Mouse (Mus musculus) thymus, postnatal 0 days (tissue): ENCODE results near the gene Tmem251. TPM values are rescaled to one million over a fixed set of nuclear protein-coding genes. Genes with fewer than 3 reads are reported as not detected.

Experiments used
- DNase-seq: peaks from one replicate; pipeline ENCODE4 v3.0.0-alpha.2; 2015; ENCODE audit warnings: low spot score
- polyA plus RNA-seq: library from polyadenylated mRNA; unstranded; fragments of >200 nt; fragmentation: Nextera tagmentation; extraction: Ambion mirVana; gene quantifications from 2 replicates; pipeline ENCODE4 v1.2.1, GENCODE M21; 2015

Gene Tmem251
- polyA plus RNA-seq, 1 experiment from 2014 or later, result 20.5 TPM

DNA sequence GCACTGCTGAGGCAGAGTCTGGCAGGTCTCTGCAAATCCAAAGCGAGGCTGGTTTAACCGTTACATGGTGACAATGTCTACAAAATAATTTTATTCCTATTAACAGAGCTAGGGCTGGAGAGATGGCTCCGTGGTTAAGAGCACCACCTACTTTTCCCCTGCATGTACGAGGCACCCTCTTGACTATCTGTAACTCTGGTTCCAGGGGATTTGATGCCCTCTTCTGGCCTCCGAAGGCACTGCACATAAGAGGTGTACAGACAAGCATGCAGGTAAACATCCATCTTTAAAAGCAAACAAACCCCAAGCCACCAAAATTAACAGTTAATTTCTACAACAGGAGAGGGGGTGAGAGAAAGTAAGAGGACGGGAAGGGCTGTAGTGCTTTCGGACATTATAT is 12.7 kb downstream of the Tmem251 start:
- peak; percentile 30 for DNase-seq

DNA sequence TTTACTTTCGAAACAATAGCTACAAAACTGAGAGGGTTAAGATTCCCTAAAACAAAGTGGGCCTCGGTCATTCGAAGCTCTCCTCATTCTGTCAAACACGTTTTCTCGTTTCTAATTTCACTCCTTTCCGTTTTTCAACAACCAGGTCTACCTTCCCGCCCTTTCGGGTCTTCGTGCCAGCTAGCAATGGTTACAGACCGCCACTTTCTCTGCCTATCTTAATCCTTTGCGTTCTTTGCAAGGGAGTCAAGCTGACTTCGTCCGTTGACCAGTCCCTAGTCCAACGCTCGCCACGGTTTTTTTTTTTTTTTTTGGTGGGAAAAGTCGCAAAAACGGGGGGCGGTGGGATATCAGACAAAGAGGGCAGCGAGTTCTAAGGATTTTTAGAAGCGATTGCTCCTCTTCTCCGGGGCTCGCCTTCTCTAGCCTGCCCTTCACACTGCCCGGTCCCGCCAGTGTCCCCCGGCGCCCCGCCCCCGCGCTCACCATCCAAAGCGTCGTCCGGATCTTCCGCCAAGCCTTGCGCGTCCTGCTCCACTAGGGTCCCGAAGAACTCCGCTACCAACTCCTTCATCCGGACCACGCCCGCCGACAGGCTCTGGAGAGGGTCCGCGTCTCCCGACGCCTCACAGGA is 13.6 kb downstream of the Tmem251 start:
- DNase-seq, result no peak

GRCm38 (mm10) chr12:102757689-102758402 is 14.3 kb downstream of the Tmem251 start, which contains the start of the genes Gm28051, Gon7 and Ubr7:
TSS of gene Gm28051 (minus strand) at chr12:102757765.
TSS of gene Gon7 (minus strand) at chr12:102757803.
TSS of gene Ubr7 (plus strand) at chr12:102757967.
- peak; percentile 96 for DNase-seq

DNA sequence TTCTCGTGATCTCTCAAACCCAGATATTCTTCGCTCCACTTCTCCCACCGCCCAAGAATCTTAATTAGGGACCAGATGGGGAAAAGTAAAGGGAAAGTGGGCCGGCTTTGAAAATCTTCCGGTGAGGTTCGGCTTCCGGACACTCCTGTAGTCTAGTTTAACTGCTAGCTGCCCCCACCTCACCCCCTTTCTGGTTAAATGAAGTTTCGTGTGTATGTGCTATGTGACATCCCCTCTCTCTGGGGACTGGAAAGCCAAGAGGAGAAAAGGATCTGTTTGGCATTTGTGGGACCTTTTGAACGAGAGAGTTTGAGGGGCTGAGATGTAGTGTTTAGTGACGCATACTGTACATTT is 14.8 kb downstream of the Tmem251 start, which contains the start of gene Gm20604:
TSS of gene Gm20604 (minus strand) at position 270 of the 354 bp plus-strand sequence.
- peak; percentile 32 for DNase-seq

DNA sequence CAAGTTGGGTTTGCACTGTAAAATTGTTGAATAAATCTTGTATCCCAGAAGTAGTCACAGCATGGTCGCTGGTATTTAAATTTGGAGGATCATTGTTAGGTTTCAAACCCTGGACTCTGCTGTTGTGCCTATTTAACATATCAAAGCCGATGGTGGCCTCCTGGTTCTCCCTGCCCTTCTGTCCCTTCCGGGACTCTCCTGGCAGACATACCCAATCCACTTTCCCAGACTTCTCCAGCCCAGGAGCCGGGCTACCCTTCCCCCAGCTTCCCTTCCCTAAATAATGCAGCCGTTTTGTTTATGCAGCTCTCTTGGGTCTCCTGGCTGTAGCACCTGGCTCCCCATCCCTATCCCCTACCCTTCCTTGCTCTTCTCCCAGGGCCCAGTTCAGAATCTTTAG is 15.4 kb downstream of the Tmem251 start:
- no peak for DNase-seq

DNA sequence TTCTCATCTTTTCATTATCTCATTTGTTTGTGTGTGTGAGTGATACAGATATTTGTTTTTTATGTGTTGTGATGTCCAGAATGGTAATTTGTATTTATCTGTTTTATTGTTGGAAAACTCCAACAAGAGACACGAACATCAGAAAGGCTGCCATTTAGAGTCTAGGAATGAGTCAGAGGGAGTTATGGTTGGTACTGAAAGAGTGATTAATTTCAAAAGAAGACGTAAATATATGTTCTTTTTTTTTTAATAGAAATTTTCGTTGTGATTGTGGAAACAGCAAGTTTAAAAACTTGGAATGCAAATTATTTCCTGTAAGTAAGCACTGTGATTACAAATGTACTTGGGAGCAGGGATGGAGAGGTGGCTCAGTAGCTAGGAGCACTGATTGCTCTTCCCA is 18.1 kb downstream of the Tmem251 start:
- no peak for DNase-seq

GRCm38 (mm10) chr12:102763696-102764095 is 20.1 kb downstream of the Tmem251 start:
- no peak for DNase-seq

- no peak for DNase-seq
Observed at GRCm38 (mm10) chr12:102769000-102769399, 25.4 kb downstream of the Tmem251 start.

DNA sequence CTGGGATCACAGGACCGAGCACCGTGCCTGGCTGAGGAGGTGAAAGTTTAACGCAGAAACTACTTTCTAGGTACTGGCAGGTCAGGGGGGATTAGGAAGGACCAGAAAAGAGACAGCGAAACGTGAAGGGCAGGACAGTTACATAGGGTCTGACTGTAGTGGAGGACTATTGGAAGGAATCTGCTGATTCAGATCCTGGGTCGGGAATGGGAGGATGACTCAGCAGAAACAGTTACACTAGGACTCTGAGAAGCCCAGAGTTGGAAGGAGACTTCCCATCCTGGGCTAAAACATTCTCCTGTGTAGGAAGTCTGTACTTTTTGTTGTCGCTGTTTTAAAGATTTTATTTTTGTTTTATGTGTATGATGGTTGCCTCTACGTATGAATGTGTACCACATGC is 28.0 kb downstream of the Tmem251 start:
- no peak for DNase-seq

- no peak for DNase-seq
Observed at GRCm38 (mm10) chr12:102772676-102773075, 29.1 kb downstream of the Tmem251 start.

DNA sequence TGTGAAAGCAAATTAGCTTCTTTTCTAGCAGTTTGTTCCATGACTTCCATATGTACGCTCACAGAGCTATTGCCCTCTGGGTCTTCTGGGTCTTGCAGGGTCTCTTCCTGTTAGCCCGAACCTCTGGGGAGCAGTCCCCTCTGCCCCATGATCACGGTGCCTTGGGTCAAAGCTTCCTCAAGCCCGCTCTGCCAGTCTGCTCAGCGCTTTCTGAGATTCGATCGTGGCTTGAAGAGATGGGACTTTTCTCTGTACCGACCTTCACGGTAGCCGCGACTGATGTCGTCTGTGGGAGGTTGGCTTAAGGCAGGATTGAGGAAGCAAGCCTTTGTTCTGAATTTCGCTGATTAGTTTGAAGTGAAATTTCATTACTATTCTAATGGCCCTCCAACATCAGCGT is 32.5 kb downstream of the Tmem251 start:
- no peak for DNase-seq

DNA sequence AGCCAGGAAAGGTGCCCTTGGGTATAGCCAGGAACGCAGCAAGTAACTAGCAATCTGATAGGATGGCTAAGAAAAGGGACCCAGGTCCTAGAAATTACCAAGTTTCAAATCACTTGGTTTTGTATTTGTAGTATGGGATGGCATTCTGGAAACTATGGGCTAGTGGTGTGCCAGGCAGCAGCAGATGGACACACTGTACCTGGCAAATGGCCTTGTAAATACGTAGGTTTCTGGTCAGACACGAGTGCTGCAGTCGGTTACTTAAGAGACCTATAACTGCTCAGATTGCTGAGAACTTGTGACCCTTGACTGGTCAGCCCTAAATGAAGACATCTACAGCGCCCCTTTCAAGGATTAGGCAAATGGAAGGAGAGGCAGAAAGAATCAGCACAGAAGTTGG is 34.6 kb downstream of the Tmem251 start:
- DNase-seq, result no peak

DNA sequence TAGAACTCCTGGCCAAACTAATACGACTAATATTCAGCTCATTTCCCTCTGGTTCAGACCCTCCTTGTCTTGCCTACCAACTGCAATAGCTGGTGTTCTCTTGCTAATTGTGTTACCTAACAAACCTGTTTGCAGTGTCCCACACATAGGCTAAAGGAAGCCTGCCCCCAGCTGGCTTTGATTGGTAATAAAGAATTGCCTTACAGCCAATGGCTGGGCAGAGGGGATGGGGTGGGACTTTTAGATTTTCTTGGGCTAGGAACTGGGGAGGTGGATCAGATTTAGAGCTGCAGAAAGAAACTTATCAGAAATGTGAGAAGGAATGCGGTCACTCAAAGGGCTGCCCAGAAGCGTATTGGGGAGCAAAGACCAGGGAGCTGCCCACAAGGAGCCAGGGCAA is 35.9 kb downstream of the Tmem251 start:
- peak; percentile 43 for DNase-seq

GRCm38 (mm10) chr12:102782841-102783240 is 39.3 kb downstream of the Tmem251 start:
- peak; percentile 75 for DNase-seq

- no peak for DNase-seq
Observed at GRCm38 (mm10) chr12:102784899-102785592, 41.5 kb downstream of the Tmem251 start.

GRCm38 (mm10) chr12:102785593-102785985 is 42.0 kb downstream of the Tmem251 start:
- DNase-seq, result no peak

DNA sequence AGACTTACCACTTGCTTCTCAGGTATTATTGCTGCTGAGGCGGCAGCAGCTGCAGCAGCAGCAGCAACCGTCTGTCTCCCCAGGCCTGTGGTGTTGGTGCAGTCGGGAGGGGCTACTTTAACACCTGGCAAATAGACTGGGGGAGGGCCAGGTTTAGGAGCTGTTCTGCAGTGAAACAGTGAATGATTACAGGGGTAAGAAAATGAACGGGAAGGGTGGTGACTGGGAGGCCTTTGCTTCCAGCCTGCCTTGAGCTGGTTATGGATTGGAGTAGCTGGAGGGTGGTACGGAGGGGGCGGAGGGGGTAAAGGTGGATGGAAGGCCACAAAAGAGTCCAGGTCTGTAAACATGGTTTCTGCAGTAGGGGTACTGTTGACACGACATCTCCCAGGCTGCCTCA is 44.4 kb downstream of the Tmem251 start:
- DNase-seq, result peak; percentile 74

Other genes starting within 250 kb of the Tmem251 start
- gene Chga, start 188.8 kb upstream of the Tmem251 start, polyA plus RNA-seq, result 13.2 and 25.2 TPM in 2 replicates
- gene Itpk1, start 38.8 kb upstream of the Tmem251 start, polyA plus RNA-seq, result 18.6 and 19.9 TPM in 2 replicates
- gene Moap1, start 101 bp upstream of the Tmem251 start, polyA plus RNA-seq, result 15.3 and 16.1 TPM in 2 replicates
- not detected in 2 replicates for gene Gm28051, start 14.0 kb downstream of the Tmem251 start, polyA plus RNA-seq
- 28.4 and 31.8 TPM in 2 replicates for gene Gon7, start 14.0 kb downstream of the Tmem251 start, polyA plus RNA-seq
- gene Ubr7, start 14.2 kb downstream of the Tmem251 start, polyA plus RNA-seq, result 35.4 and 39.9 TPM in 2 replicates
- gene Gm20604, start 14.9 kb downstream of the Tmem251 start, polyA plus RNA-seq, result 19.0 and 19.3 TPM in 2 replicates
- 11.0 and 12.9 TPM in 2 replicates for gene Btbd7, start 134.7 kb downstream of the Tmem251 start, polyA plus RNA-seq
- not detected in 2 replicates for gene Cox8c, start 155.6 kb downstream of the Tmem251 start, polyA plus RNA-seq
- 1.1 and 1.7 TPM in 2 replicates for gene Unc79, start 205.1 kb downstream of the Tmem251 start, polyA plus RNA-seq